Mouse (Mus musculus) heart, embryonic 16.5 days (tissue): ENCODE data around the gene Krt82. TPM values are rescaled to one million over a fixed set of nuclear protein-coding genes. Genes with fewer than 3 reads are reported as not detected.

Experiments used
- ATAC-seq: fragments of 200-750 bp; cut with Nextera tagmentation; replicated peaks from 2 replicates; pipeline ENCODE4 v1.8.0; 2017; ENCODE audit warnings: moderate number of reproducible peaks; ENCODE audit not compliant: insufficient read depth, low FRiP score; ENCODE audit errors: extremely low read depth
- H3K27ac ChIP-seq: fragments of 300-500 bp; sonication (generic); 2 replicates; pipeline ENCODE4 v1.5.1; 2014; ENCODE audit warnings: mild to moderate bottlenecking, low read length, control low read depth, moderate library complexity
- H3K27me3 ChIP-seq: fragments of 300-500 bp; sonication (generic); 2 replicates; pipeline ENCODE4 v1.6.1; 2014; ENCODE audit warnings: low read length, mixed read lengths; ENCODE audit not compliant: control insufficient read depth, insufficient read depth
- H3K36me3 ChIP-seq: fragments of 300-500 bp; sonication (generic); 2 replicates; pipeline ENCODE4 v1.6.1; 2014; ENCODE audit not compliant: control insufficient read depth, insufficient read depth
- H3K4me1 ChIP-seq: fragments of 300-500 bp; sonication (generic); 2 replicates; pipeline ENCODE4 v1.6.1; 2014; ENCODE audit warnings: low read length, mixed read lengths; ENCODE audit not compliant: control insufficient read depth, insufficient read depth
- H3K4me2 ChIP-seq: fragments of 300-500 bp; sonication (generic); 2 replicates; pipeline ENCODE4 v1.6.1; 2014; ENCODE audit warnings: low read depth, mild to moderate bottlenecking, control low read depth, low read length
- H3K4me3 ChIP-seq: fragments of 300-500 bp; sonication (generic); 2 replicates; pipeline ENCODE4 v1.5.1; 2014; ENCODE audit warnings: mild to moderate bottlenecking, control low read depth, low read length
- H3K9ac ChIP-seq: fragments of 300-500 bp; sonication (generic); 2 replicates; pipeline ENCODE4 v1.6.1; 2014; ENCODE audit warnings: low read length, control low read depth
- H3K9me3 ChIP-seq: fragments of 300-500 bp; sonication (generic); replicated peaks from 2 replicates; pipeline ENCODE4 v1.6.1; 2016; ENCODE audit warnings: low read length; ENCODE audit not compliant: control insufficient read depth
- WGBS: fragments of 180-500 bp; shearing (Covaris S2); extraction: QIAGEN DNeasy Blood & Tissue Kit; methylation state at CpG from one replicate; pipeline ENCODE4 v1.1.7; 2014; 5-methylcytosine and 5-hydroxymethylcytosine counted together
- polyA plus RNA-seq: library from polyadenylated mRNA; unstranded; fragments of >200 nt; fragmentation: Nextera tagmentation; extraction: Ambion mirVana; gene quantifications from 2 replicates; pipeline ENCODE4 v1.2.1, GENCODE M21; 2015

The Krt82 gene
- polyA plus RNA-seq, 1 experiment from 2014 or later, result not detected

GRCm38 (mm10) chr15:101562850-101563249 is 12.4 kb upstream of the Krt82 start, which contains the start of gene Krt90:
Gene Krt90 (minus strand): TSS chr15:101562950.
- Histone ChIP-seq H3K27ac (no peak within 1 kb of the TSS), H3K4me2 (no peak within 1 kb of the TSS), H3K27me3 (0 out of 2 replicates have a peak, but pooled peaks cover 7% of the 10 kb centered on the region), H3K36me3 (no peaks in the 10 kb centered on the region), H3K9ac (no peak within 1 kb of the TSS), H3K4me1 (no peaks in the 10 kb centered on the region), H3K9me3 (no peaks in the 10 kb centered on the region), H3K4me3 (no peak within 1 kb of the TSS)
- 64% methylated on average over 5 of the region's 5 CpGs for WGBS
- no peak for ATAC-seq

- H3K4me2 ChIP-seq, result no peak overlapping the region
- no peak overlapping the region for H3K27ac ChIP-seq
- ATAC-seq, result no peak
- H3K9me3 ChIP-seq, result no peaks in the 10 kb centered on the region
- H3K27me3 ChIP-seq, result peaks cover 11% of the 10 kb centered on the region; the same call in 1 of the 2 replicates
- H3K36me3 ChIP-seq, result no peaks in the 10 kb centered on the region
- no peak overlapping the region for H3K9ac ChIP-seq
- H3K4me3 ChIP-seq, result no peak overlapping the region
- 15% methylated on average over 7 of the region's 7 CpGs for WGBS
- H3K4me1 ChIP-seq, result no peaks in the 10 kb centered on the region
Observed at GRCm38 (mm10) chr15:101558034-101558646, 7.7 kb upstream of the Krt82 start.

- Histone ChIP-seq H3K27me3 (peaks cover 13% of the 10 kb centered on the region; the same call in 1 of the 2 replicates), H3K4me2 (peak overlapping the region; percentile 31; the same call in 1 of the 2 replicates), H3K9ac (no peak overlapping the region), H3K9me3 (no peaks in the 10 kb centered on the region), H3K4me3 (no peak overlapping the region), H3K36me3 (no peaks in the 10 kb centered on the region), H3K4me1 (no peaks in the 10 kb centered on the region), H3K27ac (no peak overlapping the region)
- WGBS, result 2% methylated on average over 11 of the region's 11 CpGs
- peak; percentile 41; the same call in 1 of the 2 replicates for ATAC-seq
Observed at GRCm38 (mm10) chr15:101553169-101553568, 2.7 kb upstream of the Krt82 start.

- H3K9ac ChIP-seq, result no peak overlapping the region
- H3K4me1 ChIP-seq, result no peaks in the 10 kb centered on the region
- ATAC-seq, result no peak
- H3K9me3 ChIP-seq, result no peaks in the 10 kb centered on the region
- 80% methylated on average over 8 of the region's 8 CpGs for WGBS
- no peak overlapping the region for H3K4me2 ChIP-seq
- H3K36me3 ChIP-seq, result no peaks in the 10 kb centered on the region
- no peak overlapping the region for H3K4me3 ChIP-seq
- peaks cover 13% of the 10 kb centered on the region; the same call in 1 of the 2 replicates for H3K27me3 ChIP-seq
- no peak overlapping the region for H3K27ac ChIP-seq
Observed at GRCm38 (mm10) chr15:101552188-101552587, 1.7 kb upstream of the Krt82 start.

GRCm38 (mm10) chr15:101544478-101544877 is 6.0 kb downstream of the Krt82 start:
- no peaks in the 10 kb centered on the region for H3K36me3 ChIP-seq
- WGBS, result 66% methylated on average over 3 of the region's 3 CpGs
- no peaks in the 10 kb centered on the region for H3K4me1 ChIP-seq
- H3K27ac ChIP-seq, result no peak overlapping the region
- no peak overlapping the region for H3K4me2 ChIP-seq
- no peak overlapping the region for H3K9ac ChIP-seq
- H3K27me3 ChIP-seq, result 0 out of 2 replicates have a peak, but pooled peaks cover 4% of the 10 kb centered on the region
- H3K9me3 ChIP-seq, result no peaks in the 10 kb centered on the region
- H3K4me3 ChIP-seq, result no peak overlapping the region
- ATAC-seq, result no peak

- Histone ChIP-seq H3K4me1 (no peaks in the 10 kb centered on the region), H3K4me2 (no peak overlapping the region), H3K4me3 (no peak overlapping the region), H3K27me3 (0 out of 2 replicates have a peak, but pooled peaks cover 2% of the 10 kb centered on the region), H3K9ac (no peak overlapping the region), H3K36me3 (no peaks in the 10 kb centered on the region), H3K27ac (no peak overlapping the region), H3K9me3 (no peaks in the 10 kb centered on the region)
- no peak for ATAC-seq
- 62% methylated on average over 9 of the region's 9 CpGs for WGBS
Observed at GRCm38 (mm10) chr15:101542543-101542942, 7.9 kb downstream of the Krt82 start.

GRCm38 (mm10) chr15:101538580-101538900 is 11.9 kb downstream of the Krt82 start:
- Histone ChIP-seq H3K4me3 (no peak overlapping the region), H3K27me3 (0 out of 2 replicates have a peak, but pooled peaks cover 2% of the 10 kb centered on the region), H3K27ac (no peak overlapping the region), H3K36me3 (no peaks in the 10 kb centered on the region), H3K9me3 (no peaks in the 10 kb centered on the region), H3K9ac (no peak overlapping the region), H3K4me2 (no peak overlapping the region), H3K4me1 (no peaks in the 10 kb centered on the region)
- WGBS, result 59% methylated on average over 4 of the region's 4 CpGs
- no peak for ATAC-seq

GRCm38 (mm10) chr15:101537864-101538579 is 12.4 kb downstream of the Krt82 start:
- H3K4me3 ChIP-seq, result no peak overlapping the region
- no peaks in the 10 kb centered on the region for H3K4me1 ChIP-seq
- no peaks in the 10 kb centered on the region for H3K9me3 ChIP-seq
- no peak overlapping the region for H3K27ac ChIP-seq
- H3K27me3 ChIP-seq, result 0 out of 2 replicates have a peak, but pooled peaks cover 2% of the 10 kb centered on the region
- H3K9ac ChIP-seq, result no peak overlapping the region
- H3K36me3 ChIP-seq, result no peaks in the 10 kb centered on the region
- ATAC-seq, result no peak
- H3K4me2 ChIP-seq, result no peak overlapping the region
- 37% methylated on average over 7 of the region's 7 CpGs for WGBS
